Mouse (Mus musculus): ENCODE results near the gene Camta1.

The Camta1 gene

GRCm38 (mm10) chr4:151422922-151423321 lies 438.8 kb downstream of the Camta1 start:
- no peak for DNase-seq

GRCm38 (mm10) chr4:151422361-151422760 lies 439.3 kb downstream of the Camta1 start:
- no peak for DNase-seq

- DNase-seq: no peak
Observed at GRCm38 (mm10) chr4:151418344-151418875, 443.3 kb downstream of the Camta1 start.

- no peak for DNase-seq
Observed at GRCm38 (mm10) chr4:151415812-151416211, 445.9 kb downstream of the Camta1 start.

GRCm38 (mm10) chr4:151415376-151415775 lies 446.3 kb downstream of the Camta1 start:
- DNase-seq: no peak

- no peak for DNase-seq
Observed at GRCm38 (mm10) chr4:151414952-151415351, 446.7 kb downstream of the Camta1 start.

GRCm38 (mm10) chr4:151411641-151412061 lies 450.0 kb downstream of the Camta1 start:
- no peak for DNase-seq

GRCm38 (mm10) chr4:151411016-151411415 lies 450.7 kb downstream of the Camta1 start:
- DNase-seq: no peak

GRCm38 (mm10) chr4:151409291-151409690 lies 452.4 kb downstream of the Camta1 start:
- no peak for DNase-seq

GRCm38 (mm10) chr4:151408811-151409210 lies 452.9 kb downstream of the Camta1 start:
- no peak for DNase-seq

- no peak for DNase-seq
Observed at GRCm38 (mm10) chr4:151408246-151408645, 453.4 kb downstream of the Camta1 start.

GRCm38 (mm10) chr4:151407129-151407528 lies 454.5 kb downstream of the Camta1 start:
- DNase-seq: no peak

- DNase-seq: no peak
Observed at GRCm38 (mm10) chr4:151404581-151405256, 457.0 kb downstream of the Camta1 start.

GRCm38 (mm10) chr4:151401685-151402397 lies 459.8 kb downstream of the Camta1 start:
- DNase-seq: no peak

GRCm38 (mm10) chr4:151396536-151396935 lies 465.1 kb downstream of the Camta1 start:
- DNase-seq: no peak

GRCm38 (mm10) chr4:151389345-151389744 lies 472.3 kb downstream of the Camta1 start:
- DNase-seq: no peak

GRCm38 (mm10) chr4:151386701-151387451 lies 474.8 kb downstream of the Camta1 start:
- DNase-seq: no peak

- DNase-seq: no peak
Observed at GRCm38 (mm10) chr4:151385985-151386700, 475.5 kb downstream of the Camta1 start.

- no peak for DNase-seq
Observed at GRCm38 (mm10) chr4:151377731-151378130, 483.9 kb downstream of the Camta1 start.

- no peak for DNase-seq
Observed at GRCm38 (mm10) chr4:151376234-151376633, 485.4 kb downstream of the Camta1 start.

GRCm38 (mm10) chr4:151372855-151373566 lies 488.7 kb downstream of the Camta1 start:
- no peak for DNase-seq

All from thymus, postnatal 36 days (tissue).